In genomic region chr1:134784481-134784880, GRCm38 (mm10) we compare ENCODE assay signal across 18 mouse cellular contexts.
DNase-seq lines count a peak whose midpoint lies in the region; ATAC-seq and TF ChIP-seq lines count a peak whose summit lies in the region.
"Had no signal": no experiment of that assay in that cellular context is flagged by ENCODE, and none has a peak within 500 bp of the region (broad histone marks: within the 10 kb centered on the region; RNA-seq: fewer than 3 reads in every experiment).

No protein-coding gene starts in this region.

- H3K27ac ChIP-seq in heart, embryonic 11.5 days (ENCODE audit: low read depth, low read length), result peak overlapping the region; percentile 76
- H3K27ac ChIP-seq in liver, postnatal 0 days (ENCODE audit: low read depth), result peak overlapping the region; percentile 66
- no peak overlapping the region for H3K27ac ChIP-seq in liver, embryonic 11.5 days (ENCODE audit: low read depth, low read length)
- H3K27ac ChIP-seq in stomach, embryonic 16.5 days (ENCODE audit: low read length), result peak overlapping the region; percentile 48; the same call in 1 of the 2 replicates
- H3K27ac ChIP-seq: forebrain, embryonic 10.5 days; midbrain, embryonic 12.5 days had no signal

- ATAC-seq in heart, embryonic 11.5 days (replicated peaks; ENCODE audit: insufficient number of reproducible peaks, low FRiP score, low TSS enrichment), result no peak
- ATAC-seq in liver, postnatal 0 days, result no peak
- no peak for ATAC-seq in liver, embryonic 11.5 days (replicated peaks; ENCODE audit: low FRiP score)
- peak; percentile 40 for ATAC-seq in granulocyte monocyte progenitor cell, adult 5-6 weeks (replicated peaks; ENCODE audit: poor library complexity, severe bottlenecking)
- no peak for ATAC-seq in stomach, embryonic 16.5 days (ENCODE audit: insufficient read depth, low FRiP score)

- peaks cover 28% of the 10 kb centered on the region for H3K4me1 ChIP-seq in heart, embryonic 11.5 days (ENCODE audit: control insufficient read depth, insufficient read depth, low read length)
- peaks cover 3% of the 10 kb centered on the region; the same call in 1 of the 2 replicates for H3K4me1 ChIP-seq in liver, postnatal 0 days (ENCODE audit: insufficient read depth)
- H3K4me1 ChIP-seq in liver, embryonic 11.5 days (replicated peaks; ENCODE audit: control insufficient read depth, insufficient read depth, low read length), result no peaks in the 10 kb centered on the region
- H3K4me1 ChIP-seq in stomach, embryonic 16.5 days (ENCODE audit: control insufficient read depth, insufficient read depth, low read length), result peaks cover 15% of the 10 kb centered on the region

- no peak overlapping the region for H3K4me3 ChIP-seq in heart, embryonic 11.5 days (ENCODE audit: low read depth, low read length)
- no peak overlapping the region for H3K4me3 ChIP-seq in liver, postnatal 0 days (ENCODE audit: low read depth, low read length)
- H3K4me3 ChIP-seq in liver, embryonic 11.5 days (ENCODE audit: low read depth, low read length), result no peak overlapping the region
- no peak overlapping the region for H3K4me3 ChIP-seq in stomach, embryonic 16.5 days (replicated peaks; ENCODE audit: low read length)
- H3K4me3 ChIP-seq: forebrain, embryonic 10.5 days; midbrain, embryonic 12.5 days had no signal

- no peak overlapping the region for H3K4me2 ChIP-seq in heart, embryonic 11.5 days
- no peak overlapping the region for H3K4me2 ChIP-seq in liver, postnatal 0 days (ENCODE audit: low read depth, low read length)
- no peak overlapping the region for H3K4me2 ChIP-seq in liver, embryonic 11.5 days
- no peak overlapping the region for H3K4me2 ChIP-seq in stomach, embryonic 16.5 days (ENCODE audit: low read depth, low read length)
- H3K4me2 ChIP-seq: midbrain, embryonic 12.5 days had no signal

- H3K9me3 ChIP-seq in heart, embryonic 11.5 days (replicated peaks; ENCODE audit: control insufficient read depth, low read length), result no peaks in the 10 kb centered on the region
- no peaks in the 10 kb centered on the region for H3K9me3 ChIP-seq in liver, postnatal 0 days (ENCODE audit: low read length)
- no peaks in the 10 kb centered on the region for H3K9me3 ChIP-seq in liver, embryonic 11.5 days (ENCODE audit: control insufficient read depth, low read length)
- H3K9me3 ChIP-seq in stomach, embryonic 16.5 days (replicated peaks; ENCODE audit: control insufficient read depth, low read length), result no peaks in the 10 kb centered on the region
- H3K9me3 ChIP-seq: forebrain, embryonic 10.5 days; midbrain, embryonic 12.5 days had no signal

- no peak for DNase-seq in heart, adult 8-10 months (ENCODE audit: low spot score)
- DNase-seq in liver, postnatal 0 days, result no peak
- no peak for DNase-seq in liver, embryonic 11.5 days (ENCODE audit: low spot score)
- DNase-seq in right cerebral cortex, adult 18-20 months, result no peak
- DNase-seq in testis, postnatal 14 days (ENCODE audit: low spot score), result no peak
- DNase-seq: cerebellum, adult 2 months; embryo, embryonic 11 days; heart, postnatal 14 days; kidney, adult 11 months; kidney, postnatal 25 days; layer of hippocampus, postnatal 36 days; right cerebral cortex, postnatal 4 days; thymus, postnatal 25 days had no signal

- TF ChIP-seq EP300 in liver, postnatal 0 days (IDR thresholded peaks at IDR 0.05; ENCODE audit: low read depth), result no peak

- no peaks in the 10 kb centered on the region for H3K36me3 ChIP-seq in heart, embryonic 11.5 days (ENCODE audit: control insufficient read depth, insufficient read depth, low read length)
- no peaks in the 10 kb centered on the region for H3K36me3 ChIP-seq in liver, postnatal 0 days (replicated peaks; ENCODE audit: insufficient read depth, low read length)
- no peaks in the 10 kb centered on the region for H3K36me3 ChIP-seq in liver, embryonic 11.5 days (ENCODE audit: control insufficient read depth, insufficient read depth, low read length)
- H3K36me3 ChIP-seq in stomach, embryonic 16.5 days (ENCODE audit: control insufficient read depth, insufficient read depth, low read length), result no peaks in the 10 kb centered on the region
- H3K36me3 ChIP-seq: forebrain, embryonic 10.5 days; midbrain, embryonic 12.5 days had no signal

- WGBS in heart, embryonic 11.5 days (ENCODE audit: insufficient replicate concordance), result 70% methylated on average over 6 of the region's 6 CpGs
- WGBS in liver, postnatal 0 days (ENCODE audit: insufficient replicate concordance), result 61% methylated on average over 6 of the region's 6 CpGs
- 71% methylated on average over 6 of the region's 6 CpGs for WGBS in liver, embryonic 11.5 days
- WGBS in stomach, embryonic 16.5 days, result 55% methylated on average over 6 of the region's 6 CpGs

- no peak for TF ChIP-seq CTCF in liver, postnatal 0 days (IDR thresholded peaks at IDR 0.05; ENCODE audit: low read depth)

- no peaks in the 10 kb centered on the region for H3K27me3 ChIP-seq in heart, embryonic 11.5 days (ENCODE audit: control insufficient read depth, insufficient read depth, low read length)
- H3K27me3 ChIP-seq in liver, postnatal 0 days (ENCODE audit: insufficient read depth, low read length), result no peaks in the 10 kb centered on the region
- no peaks in the 10 kb centered on the region for H3K27me3 ChIP-seq in liver, embryonic 11.5 days (replicated peaks; ENCODE audit: control insufficient read depth, insufficient read depth, low read length)
- H3K27me3 ChIP-seq in stomach, embryonic 16.5 days (ENCODE audit: control insufficient read depth, insufficient read depth, low read length), result no peaks in the 10 kb centered on the region
- H3K27me3 ChIP-seq: midbrain, embryonic 12.5 days had no signal

- H3K9ac ChIP-seq in heart, embryonic 11.5 days (ENCODE audit: low read depth, low read length), result no peak overlapping the region; the same call in 1 of the 2 replicates
- no peak overlapping the region for H3K9ac ChIP-seq in liver, postnatal 0 days (replicated peaks)
- no peak overlapping the region for H3K9ac ChIP-seq in liver, embryonic 11.5 days (ENCODE audit: low read depth, low read length)
- no peak overlapping the region for H3K9ac ChIP-seq in stomach, embryonic 16.5 days (ENCODE audit: low read length)
- H3K9ac ChIP-seq: midbrain, embryonic 12.5 days had no signal
